Mouse (Mus musculus) spleen, adult 12 weeks (tissue): ENCODE data around the gene Cecr2.

Experiments used
- DNase-seq: peaks from one replicate; pipeline ENCODE4 v3.0.0; 2022; ENCODE audit warnings: low spot score

Cecr2 gene

DNA sequence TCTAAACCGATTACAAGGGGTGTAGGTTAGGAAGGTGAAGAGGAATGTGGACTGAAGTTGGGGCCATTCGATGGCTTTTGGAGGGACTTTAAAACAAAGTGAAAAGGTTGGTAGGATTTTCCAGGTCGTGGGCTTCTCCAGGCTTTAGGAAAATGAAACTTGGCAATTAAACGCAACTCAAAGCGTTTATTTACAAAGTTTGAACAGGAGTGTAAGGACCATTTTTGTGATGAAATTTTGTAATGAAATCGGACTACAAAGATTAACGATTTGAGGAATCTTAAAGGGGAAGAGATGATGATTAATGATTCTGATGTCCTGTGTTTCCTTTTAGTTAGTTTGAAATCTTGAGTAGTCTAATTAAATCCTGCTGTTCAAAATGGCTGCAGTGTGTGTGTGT is 1.7 kb downstream of the Cecr2 start:
- no peak for DNase-seq

DNA sequence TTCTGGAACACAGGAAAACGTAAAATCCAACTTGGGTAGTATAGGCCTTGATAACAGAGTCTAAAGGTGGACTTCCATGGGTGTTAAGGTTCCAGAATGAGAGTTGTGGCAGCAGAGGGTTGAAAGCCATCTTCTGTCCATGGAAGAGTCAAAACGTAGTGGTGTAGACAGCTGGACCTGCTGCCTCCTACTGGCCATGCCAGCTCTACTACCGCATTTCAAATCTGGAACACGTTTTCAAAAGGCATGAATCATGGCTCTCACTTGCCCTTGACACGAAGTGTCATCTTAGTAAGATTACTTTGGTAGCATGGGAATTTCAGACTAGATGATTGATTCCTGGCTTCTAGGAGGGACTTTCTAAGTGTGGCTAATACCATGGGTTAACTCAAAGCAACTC is 8.0 kb downstream of the Cecr2 start:
- DNase-seq = peak; percentile 19

DNA sequence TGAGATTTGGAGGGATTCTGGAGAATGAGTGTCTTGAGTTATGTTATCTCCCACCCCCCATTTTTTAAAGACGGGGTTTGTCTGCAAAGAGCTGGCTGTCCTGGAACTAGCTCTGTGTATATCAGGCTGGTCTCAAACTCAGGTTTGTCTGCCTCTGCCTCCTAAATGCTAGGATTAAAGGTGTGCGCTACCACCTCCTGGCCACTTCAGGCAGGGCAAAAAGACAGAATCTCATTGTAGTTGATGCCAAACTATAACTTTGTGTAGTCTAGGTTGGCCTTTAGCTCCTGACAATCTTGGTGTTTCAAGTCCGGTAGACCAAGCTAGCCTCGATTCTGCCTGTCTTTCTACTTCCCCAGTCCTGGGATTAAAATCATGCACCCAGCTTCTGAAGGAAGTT is 8.7 kb downstream of the Cecr2 start:
- DNase-seq = no peak

DNA sequence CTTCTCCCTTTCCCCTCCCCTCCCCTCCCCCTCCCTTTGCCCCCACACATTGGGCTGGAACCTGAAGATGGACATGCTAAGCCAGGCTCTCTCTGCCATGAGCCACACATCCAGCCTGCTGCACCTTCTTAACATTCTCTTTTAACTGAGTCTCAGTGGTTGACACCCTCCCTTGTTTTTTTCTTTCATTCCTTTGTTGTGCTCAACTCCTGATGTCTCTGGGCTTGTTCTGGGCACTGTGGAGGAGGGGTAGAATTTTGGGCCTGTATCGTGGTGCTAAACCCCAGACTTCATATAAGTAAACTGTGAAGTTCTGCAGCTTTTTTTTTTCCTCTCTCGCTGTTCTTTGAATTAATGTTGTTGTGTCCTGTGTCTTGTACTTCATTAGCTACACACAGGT is 9.8 kb downstream of the Cecr2 start:
- DNase-seq = no peak

DNA sequence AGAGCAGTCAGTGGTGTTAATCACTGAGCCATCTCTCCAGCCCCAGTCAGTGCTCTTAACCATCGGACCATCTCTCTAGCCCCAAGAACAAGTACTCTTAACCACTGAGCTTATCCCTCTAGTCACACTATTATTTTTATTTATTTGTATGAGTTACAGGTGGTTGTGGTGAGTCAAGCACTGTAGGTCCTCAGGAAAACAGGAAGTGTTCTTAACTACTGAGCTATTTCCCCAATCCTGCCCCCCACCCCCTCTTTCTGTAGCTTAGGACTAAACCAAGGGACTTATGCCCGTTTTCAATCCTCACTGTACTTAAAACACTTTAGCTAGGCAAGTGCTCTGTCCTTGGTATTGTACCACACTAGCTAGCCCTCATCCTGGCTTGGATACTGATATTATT is 17.2 kb downstream of the Cecr2 start:
- no peak for DNase-seq

DNA sequence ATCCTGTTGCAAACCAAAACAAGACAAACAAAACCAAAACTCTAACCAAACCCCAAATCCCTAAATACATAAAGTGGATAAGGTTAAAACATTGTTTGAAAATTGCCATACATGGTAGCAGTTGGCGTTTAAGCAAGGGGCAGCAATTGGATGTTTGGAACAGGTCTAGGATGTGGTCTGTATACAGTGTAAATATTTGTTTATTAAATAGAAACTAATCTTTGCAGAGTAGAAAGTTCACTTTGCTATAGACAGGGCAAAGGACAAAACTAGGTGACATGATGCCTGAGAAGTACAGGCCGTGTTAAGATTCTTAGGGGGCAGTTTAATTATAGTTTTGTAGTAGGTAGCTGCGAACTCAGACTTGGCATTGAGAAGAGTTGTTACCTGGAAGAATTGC is 18.6 kb downstream of the Cecr2 start:
- no peak for DNase-seq

DNA sequence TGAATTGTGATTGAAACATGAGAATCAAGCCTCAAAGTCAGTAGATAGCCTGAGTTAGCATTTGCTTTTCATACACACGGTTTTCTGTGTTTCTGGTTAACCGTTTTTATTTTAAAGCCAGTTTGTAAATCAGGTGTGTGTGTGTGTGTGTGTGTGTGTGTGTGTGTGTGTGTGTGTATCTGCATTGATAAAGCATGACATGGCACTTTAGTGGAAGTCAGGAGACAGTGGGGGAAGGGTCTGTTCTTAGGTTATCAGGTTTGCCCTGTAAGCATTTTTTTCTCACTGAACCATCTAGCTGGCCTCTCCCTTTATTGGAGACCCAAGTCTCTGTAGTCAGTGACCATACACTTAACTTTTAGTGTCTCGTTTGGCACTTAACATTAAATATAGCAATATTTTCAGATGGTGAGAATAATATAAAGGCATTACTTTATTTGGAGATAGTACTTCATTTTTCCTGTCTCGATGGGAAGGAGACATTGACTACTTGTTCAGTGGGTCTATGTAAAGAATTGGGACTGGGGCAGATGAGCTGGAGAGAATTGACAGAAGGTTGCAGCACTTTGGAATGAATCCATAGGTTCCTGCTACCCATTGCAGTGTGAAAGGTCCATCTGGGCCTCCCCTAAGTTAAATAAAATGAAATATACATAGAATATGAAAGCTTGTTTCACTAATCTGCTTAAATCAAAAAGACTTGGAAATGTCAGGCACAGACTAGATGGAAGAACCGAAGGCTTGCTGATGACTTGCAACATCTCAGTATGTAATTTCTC is 20.9 kb downstream of the Cecr2 start:
- no peak for DNase-seq

DNA sequence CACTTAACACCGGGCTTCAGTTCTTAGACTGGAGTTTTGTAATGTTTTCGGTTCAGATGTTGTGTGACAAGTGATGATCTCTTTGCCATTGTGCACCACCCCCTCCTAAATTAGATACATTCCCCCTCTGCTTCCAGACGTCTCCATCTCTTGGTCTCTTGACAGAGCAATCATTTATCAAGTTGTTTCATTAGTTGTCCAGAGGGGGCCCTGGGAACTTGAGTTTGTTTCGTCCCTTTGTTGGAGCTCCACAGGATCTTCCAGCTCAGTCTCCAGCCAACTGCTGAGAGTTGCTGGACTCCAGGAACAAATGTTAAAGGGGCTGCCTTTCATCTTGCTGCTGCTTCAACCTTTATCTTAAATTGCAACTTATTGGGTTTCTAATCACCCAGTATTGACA is 34.1 kb downstream of the Cecr2 start:
- DNase-seq = no peak

DNA sequence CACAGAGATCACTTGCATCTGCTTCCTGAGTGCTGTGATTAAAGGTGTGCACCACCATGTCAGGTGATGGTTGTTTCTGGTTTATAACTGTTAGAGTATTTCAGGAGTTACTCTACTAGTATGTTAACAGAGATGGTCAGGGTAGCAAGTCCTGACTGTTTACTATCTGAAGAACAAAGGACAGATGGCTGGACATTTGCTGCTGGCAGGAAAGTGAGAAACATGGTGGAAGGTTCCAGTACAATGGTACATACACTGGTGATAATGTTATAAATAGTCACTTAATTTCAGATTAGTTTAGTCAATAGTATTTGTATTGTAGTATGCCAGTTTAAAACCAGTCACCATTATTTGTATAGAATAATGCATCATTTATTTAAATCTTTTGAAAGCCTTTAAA is 38.2 kb downstream of the Cecr2 start:
- DNase-seq = no peak

DNA sequence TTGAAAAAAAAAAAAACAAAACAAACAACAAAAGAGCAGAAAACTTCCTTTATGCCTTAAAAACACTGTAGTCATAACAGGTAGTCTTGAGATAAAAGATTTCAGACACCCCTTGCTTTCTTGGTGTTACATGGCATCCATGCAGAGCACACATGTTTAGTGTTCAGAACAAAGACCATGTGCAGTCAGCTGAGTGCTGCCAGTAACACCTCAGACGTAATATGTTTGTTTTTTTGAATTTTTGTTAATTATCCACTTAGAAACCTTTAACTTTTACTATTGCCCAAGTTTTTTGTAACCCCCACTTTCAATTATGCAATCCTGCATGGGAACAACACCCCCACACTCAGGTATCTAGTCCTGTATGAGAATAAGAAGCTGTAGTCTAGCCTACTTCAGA is 42.6 kb downstream of the Cecr2 start:
- no peak for DNase-seq

DNA sequence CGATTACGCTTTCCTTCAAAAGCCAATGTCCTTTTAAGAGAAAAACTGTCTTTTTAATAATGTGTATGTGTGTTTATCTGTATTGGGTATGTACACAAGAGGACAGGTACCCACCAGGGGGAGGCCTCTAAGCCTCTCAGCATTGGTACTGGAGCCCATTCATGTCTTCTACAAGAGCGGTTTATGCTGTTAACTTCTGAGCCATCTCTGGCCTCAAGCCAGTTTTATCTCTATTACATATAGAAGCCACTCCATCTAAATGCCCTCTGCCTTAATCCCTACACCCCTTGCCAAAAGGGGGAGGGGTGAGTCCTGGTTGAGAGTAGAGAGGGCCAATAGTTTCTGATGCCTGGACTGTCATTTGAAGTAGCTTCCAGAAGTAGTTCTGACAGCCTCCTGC is 48.6 kb downstream of the Cecr2 start:
- DNase-seq = no peak

DNA sequence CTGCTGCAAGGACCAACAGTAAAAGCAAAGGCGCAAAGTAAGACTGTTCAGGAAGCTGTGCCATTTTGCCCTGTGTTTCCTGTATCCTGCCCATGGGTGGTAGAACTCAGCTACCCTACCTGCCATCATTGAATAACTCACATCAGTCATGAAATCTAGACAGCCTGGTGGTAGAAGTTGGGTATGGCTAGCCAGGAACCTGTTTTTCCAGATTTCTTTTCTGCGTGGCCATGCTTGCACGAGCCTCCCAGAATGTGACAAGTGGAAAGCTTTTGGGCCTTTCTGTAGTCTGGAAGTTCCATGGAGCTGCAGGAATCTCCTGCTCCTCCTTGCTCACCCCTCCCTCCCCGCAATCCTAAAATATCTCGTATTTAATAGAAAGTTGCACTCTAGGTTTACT is 49.1 kb downstream of the Cecr2 start:
- no peak for DNase-seq

DNA sequence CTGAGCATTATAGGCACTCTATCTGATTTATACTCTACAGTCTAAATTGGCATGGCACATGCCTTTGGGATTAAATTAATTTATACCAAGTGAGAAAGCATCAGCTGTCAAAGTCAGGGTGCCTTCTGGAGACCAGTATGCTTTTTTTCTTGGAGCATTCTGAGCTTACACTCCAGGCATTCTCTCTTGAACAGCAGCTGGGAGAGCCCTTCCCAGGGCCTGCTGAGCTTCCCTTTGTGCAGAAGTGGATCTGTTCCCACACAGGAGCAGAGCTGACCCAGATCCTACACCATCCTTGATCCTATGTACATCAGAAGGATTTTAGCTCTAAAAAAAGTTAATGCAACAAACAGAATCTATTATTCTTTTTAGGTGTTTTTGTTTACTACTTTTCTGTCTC is 49.7 kb downstream of the Cecr2 start:
- no peak for DNase-seq

DNA sequence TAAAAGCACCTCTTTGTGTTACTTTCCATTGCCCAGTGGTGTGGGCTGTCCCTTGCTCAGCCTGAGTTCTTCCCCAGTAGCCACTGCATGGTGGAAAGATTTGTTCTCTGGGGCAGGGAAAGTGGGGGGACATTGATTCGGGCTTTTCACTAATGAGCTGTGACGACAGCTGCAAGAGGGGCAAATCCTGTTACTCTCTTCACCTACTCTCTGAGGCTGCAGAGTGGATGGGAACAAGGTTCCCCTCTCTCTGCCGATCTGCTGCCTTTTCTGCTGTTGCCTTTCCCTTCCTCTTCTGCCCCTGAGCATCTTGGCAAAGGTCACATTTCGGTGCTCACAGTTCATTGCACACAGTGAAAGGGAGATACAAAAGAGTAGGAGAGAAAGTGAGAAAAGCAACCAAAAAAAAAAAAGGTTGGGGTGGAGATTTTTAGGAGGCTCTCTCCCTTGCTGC is 50.4 kb downstream of the Cecr2 start:
- no peak for DNase-seq

DNA sequence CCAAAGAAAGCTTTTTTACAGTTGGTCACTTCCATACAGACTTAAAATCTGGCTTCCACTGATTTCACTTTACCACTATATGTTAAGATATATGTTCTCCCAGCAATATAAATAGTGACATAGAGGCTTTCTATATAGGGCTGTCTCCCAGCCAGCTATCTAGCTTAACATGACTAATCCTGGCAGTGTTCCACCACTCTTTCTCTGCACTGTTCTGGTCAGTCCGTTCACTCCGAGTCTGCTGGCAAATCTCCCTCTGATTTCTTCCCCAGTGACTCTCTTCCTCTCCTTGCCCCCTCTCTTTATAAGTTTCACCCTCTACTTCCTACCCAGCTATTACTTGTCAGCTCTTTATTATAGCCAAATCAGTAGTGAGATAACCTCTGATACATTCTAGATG is 59.8 kb downstream of the Cecr2 start:
- DNase-seq = no peak

DNA sequence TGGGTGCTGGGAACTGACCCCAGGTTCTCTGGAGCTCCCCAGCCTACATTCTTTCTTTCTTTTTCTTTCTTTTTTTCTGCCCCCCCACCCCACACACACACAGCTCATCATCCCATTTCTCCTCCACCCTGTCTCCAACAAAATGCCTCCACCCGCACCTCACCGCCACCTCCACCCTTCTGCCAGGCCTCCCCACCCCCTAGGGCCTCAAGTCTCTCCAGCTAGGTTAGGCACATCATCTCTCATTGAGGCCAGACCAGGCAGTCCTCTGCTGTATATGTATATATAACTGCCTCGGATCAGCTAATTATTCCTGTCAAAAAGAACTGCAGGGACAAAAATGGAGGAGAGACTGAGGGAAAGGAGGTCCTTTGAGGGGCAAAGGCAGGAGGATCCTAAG is 69.8 kb downstream of the Cecr2 start:
- no peak for DNase-seq

DNA sequence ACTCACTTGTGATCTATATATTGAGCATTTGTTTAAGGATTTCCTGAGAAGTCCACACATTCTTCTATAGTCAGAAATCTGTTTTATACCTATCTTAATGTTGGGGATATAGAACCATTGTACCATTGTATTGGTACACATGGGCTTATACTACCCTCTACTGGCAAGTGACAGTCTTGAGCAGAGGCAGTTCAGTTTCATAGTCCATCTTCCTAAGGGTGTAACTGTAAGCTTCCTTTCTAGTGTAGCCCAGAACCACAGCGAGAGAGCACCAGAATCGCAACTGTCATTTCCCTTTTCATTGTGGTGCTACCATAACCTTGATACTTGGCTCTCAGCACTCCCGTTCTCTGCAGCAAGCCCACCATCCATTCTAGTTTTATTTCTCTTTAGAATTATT is 70.4 kb downstream of the Cecr2 start:
- no peak for DNase-seq

DNA sequence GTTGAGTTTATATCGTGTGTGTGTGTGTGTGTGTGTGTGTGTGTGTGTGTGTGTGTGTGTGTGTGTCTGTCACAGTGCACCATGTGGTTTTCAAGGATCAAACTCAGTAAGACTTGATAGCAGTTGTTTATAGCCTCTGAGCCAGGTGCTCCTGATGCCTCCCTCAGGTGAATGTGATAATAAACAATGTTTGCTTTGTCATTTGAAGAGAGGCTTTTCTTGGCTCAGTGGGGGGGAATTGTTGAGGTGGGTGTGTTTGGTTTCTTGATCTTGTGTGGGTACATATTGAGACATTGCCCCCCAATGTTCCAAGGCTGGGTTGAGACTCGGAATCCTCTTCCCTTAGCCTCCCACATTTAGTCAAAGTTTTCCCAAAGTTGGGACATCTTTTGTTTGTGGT is 77.0 kb downstream of the Cecr2 start:
- DNase-seq = no peak

DNA sequence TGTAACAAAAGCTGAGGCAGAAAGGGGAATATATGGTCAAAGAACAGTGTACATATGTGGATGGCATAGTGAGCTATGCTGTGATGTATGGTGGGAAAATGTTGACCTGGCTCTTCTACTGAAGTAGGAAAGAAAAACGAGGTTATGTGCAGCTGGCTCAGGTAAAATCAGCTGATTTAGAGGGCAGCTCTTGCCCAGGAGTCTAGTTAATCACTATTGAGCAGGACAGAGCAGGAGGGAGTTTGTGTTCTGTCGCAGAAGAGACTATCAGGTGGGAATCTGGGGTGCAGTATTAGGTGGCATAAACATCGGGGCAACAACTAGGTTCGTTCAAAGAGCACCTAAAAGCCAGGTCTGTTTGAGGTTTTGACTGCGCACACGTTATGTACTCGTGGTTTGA is 78.1 kb downstream of the Cecr2 start:
- no peak for DNase-seq

DNA sequence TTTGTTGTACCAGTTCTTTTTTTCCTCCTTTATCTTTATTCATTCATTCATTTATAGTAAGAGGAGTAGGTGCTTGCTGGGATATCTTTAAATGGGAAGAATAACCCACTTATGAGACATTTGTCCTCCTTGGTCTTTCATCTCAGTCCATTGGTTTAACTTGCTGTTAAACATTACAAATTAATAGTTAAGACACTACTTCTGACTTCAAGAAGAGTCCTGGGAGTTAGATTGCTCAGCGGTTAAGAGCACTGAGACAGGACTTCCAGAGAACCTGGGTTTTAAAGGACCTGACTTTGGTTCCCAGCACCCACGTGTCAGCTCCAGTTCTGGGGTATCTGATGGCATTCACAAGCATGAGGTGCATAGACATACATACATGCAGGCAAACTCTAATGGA is 80.2 kb downstream of the Cecr2 start:
- no peak for DNase-seq

DNA sequence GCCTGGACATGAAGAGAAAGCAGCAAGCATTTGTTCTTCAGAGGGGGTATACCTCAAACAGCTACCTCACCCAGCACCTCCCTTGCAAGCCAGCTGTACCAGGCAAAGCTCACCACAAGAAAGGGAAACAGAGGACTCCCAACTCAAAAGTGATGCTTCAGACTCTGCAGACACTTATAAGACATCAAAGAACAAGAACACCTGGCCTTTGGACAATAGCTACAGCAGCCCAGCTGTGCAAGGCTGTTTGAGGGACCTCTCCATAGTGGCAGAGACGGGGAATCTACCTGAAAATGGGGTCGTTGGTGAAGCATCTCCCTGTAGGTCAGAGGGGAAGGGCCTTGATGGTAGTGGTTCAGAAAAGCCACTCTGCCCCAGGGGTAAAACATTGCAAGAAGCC is 95.0 kb downstream of the Cecr2 start:
- no peak for DNase-seq

DNA sequence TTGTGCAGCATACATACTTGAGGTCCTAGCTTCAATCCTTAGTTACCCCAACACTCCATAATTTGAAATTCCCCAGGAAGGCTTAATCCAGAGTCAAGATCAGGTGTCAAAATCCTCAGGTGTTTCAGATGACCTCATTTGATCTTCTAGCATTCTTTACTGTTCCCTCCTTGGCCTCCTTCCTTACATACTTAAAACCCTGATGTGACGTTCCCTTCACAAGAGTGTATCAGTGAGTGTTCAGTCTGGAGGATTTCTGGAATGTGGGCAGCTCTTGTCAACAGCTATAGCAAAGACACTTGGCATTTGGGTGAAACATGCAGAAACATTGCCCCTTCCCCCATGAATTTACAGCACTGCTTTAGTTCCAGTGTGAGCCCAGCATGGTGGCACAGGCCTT is 103.8 kb downstream of the Cecr2 start:
- no peak for DNase-seq

DNA sequence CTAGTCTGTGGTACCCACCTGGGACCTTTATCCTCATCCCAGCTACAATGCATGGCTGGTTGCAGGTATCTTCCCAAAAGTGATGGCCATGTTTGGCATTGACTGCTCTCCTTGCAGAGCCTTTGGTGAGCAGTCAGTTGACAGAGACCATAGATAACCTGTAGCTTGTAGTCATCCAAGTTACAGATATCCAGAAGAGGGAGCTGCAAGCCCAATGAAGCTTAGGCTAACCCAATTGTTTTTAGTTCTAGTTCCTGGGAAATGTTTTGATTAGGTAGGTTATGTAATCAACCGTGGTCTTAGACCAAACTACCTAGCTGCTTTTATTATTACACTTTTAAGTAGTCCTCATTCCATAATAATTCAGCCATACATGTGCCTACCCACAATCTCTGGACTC is 105.2 kb downstream of the Cecr2 start:
- no peak for DNase-seq

DNA sequence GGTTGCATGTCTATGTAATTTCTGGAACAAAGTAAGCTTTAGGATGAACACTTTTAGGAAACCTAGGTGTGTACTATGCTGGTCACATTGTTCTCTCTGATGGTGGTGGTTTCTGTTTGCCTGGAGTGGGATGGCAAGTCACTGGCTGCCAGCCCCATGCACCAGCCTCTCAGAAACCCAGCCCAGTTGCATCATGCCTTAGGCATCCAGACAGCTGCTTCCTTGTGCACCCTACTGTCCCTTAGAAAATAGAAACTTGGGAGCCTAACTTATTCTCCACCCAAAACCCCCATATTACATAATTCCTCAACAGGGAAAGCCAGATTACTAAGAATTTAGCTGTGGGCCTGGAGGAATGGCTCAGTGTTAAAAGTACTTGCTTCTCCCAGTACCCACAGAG is 105.9 kb downstream of the Cecr2 start:
- DNase-seq = no peak
